Mouse (Mus musculus): ENCODE measurements at regions not wholly inside any gene's neighbourhood (a gene's known extent, or its start where the extent isn't known, plus 50 kb on each side); places are given as distances from the start of the nearest gene placed in this dataset.

GRCm38 (mm10) chr15:10832331-10832730 lies 117.9 kb upstream of the Rai14 start:
- 39% methylated on average over 1 of the region's 1 CpGs for WGBS
- Histone ChIP-seq H3K36me3 (ENCODE audit: insufficient read depth, low read length) (no peaks in the 10 kb centered on the region), H3K4me2 (replicated peaks; ENCODE audit: low read depth, low read length) (no peak overlapping the region), H3K27ac (ENCODE audit: low read length) (no peak overlapping the region), H3K9ac (replicated peaks; ENCODE audit: low read depth) (no peak overlapping the region), H3K9me3 (ENCODE audit: low read length) (no peaks in the 10 kb centered on the region), H3K27me3 (replicated peaks; ENCODE audit: insufficient read depth, low read length) (no peaks in the 10 kb centered on the region), H3K4me3 (ENCODE audit: low read depth, low read length) (no peak overlapping the region), H3K4me1 (ENCODE audit: insufficient read depth, low read depth, low read length) (peaks cover 4% of the 10 kb centered on the region; the same call in 1 of the 2 replicates)
- TF ChIP-seq CTCF (IDR thresholded peaks at IDR 0.05), result no peak
- ATAC-seq, result no peak
- DNase-seq (ENCODE audit: low spot score), result no peak

- Histone ChIP-seq H3K4me1 (ENCODE audit: insufficient read depth, low read depth, low read length) (peaks cover 4% of the 10 kb centered on the region; the same call in 1 of the 2 replicates), H3K36me3 (ENCODE audit: insufficient read depth, low read length) (no peaks in the 10 kb centered on the region), H3K27ac (ENCODE audit: low read length) (no peak overlapping the region), H3K9me3 (ENCODE audit: low read length) (no peaks in the 10 kb centered on the region), H3K4me3 (ENCODE audit: low read depth, low read length) (no peak overlapping the region), H3K4me2 (replicated peaks; ENCODE audit: low read depth, low read length) (no peak overlapping the region), H3K27me3 (replicated peaks; ENCODE audit: insufficient read depth, low read length) (no peaks in the 10 kb centered on the region), H3K9ac (replicated peaks; ENCODE audit: low read depth) (no peak overlapping the region)
- ATAC-seq (no peak), DNase-seq (ENCODE audit: low spot score) (peak; percentile 13)
- TF ChIP-seq CTCF (IDR thresholded peaks at IDR 0.05), result no peak
- no peak for TF ChIP-seq EP300 (IDR thresholded peaks at IDR 0.05)
- 54% methylated on average over 7 of the region's 7 CpGs for WGBS
Measured at GRCm38 (mm10) chr15:10833866-10834571, 118.1 kb upstream of the C1qtnf3 start.

GRCm38 (mm10) chr15:10838584-10839288 lies 113.4 kb upstream of the C1qtnf3 start:
- Histone ChIP-seq H3K9ac (replicated peaks; ENCODE audit: low read depth) (no peak overlapping the region), H3K27ac (ENCODE audit: low read length) (no peak overlapping the region), H3K4me3 (ENCODE audit: low read depth, low read length) (no peak overlapping the region), H3K27me3 (replicated peaks; ENCODE audit: insufficient read depth, low read length) (no peaks in the 10 kb centered on the region), H3K36me3 (ENCODE audit: insufficient read depth, low read length) (no peaks in the 10 kb centered on the region), H3K4me1 (ENCODE audit: insufficient read depth, low read depth, low read length) (no peaks in the 10 kb centered on the region), H3K9me3 (ENCODE audit: low read length) (no peaks in the 10 kb centered on the region), H3K4me2 (replicated peaks; ENCODE audit: low read depth, low read length) (no peak overlapping the region)
- ATAC-seq, result no peak
- no peak for TF ChIP-seq CTCF (IDR thresholded peaks at IDR 0.05)
- TF ChIP-seq EP300 (IDR thresholded peaks at IDR 0.05), result no peak
- 85% methylated on average over 1 of the region's 1 CpGs for WGBS
- no peak for DNase-seq (ENCODE audit: low spot score)

- Histone ChIP-seq H3K4me3 (ENCODE audit: low read depth, low read length) (no peak overlapping the region), H3K9ac (replicated peaks; ENCODE audit: low read depth) (no peak overlapping the region), H3K36me3 (ENCODE audit: insufficient read depth, low read length) (no peaks in the 10 kb centered on the region), H3K9me3 (ENCODE audit: low read length) (no peaks in the 10 kb centered on the region), H3K4me2 (replicated peaks; ENCODE audit: low read depth, low read length) (no peak overlapping the region), H3K27me3 (replicated peaks; ENCODE audit: insufficient read depth, low read length) (no peaks in the 10 kb centered on the region), H3K4me1 (ENCODE audit: insufficient read depth, low read depth, low read length) (no peaks in the 10 kb centered on the region), H3K27ac (ENCODE audit: low read length) (no peak overlapping the region)
- TF ChIP-seq CTCF (IDR thresholded peaks at IDR 0.05) (no peak), EP300 (IDR thresholded peaks at IDR 0.05) (no peak)
- DNase-seq (ENCODE audit: low spot score), result peak; percentile 32
- WGBS, result 56% methylated on average over 4 of the region's 4 CpGs
- peak; percentile 56 for ATAC-seq
Measured at GRCm38 (mm10) chr15:10840621-10841034, 111.5 kb upstream of the C1qtnf3 start.

GRCm38 (mm10) chr15:10843060-10843695 lies 109.0 kb upstream of the C1qtnf3 start:
- DNase-seq (ENCODE audit: low spot score) (no peak), ATAC-seq (no peak)
- no peaks in the 10 kb centered on the region for H3K9me3 ChIP-seq (ENCODE audit: low read length)
- TF ChIP-seq EP300 (IDR thresholded peaks at IDR 0.05), result no peak
- no peak for TF ChIP-seq CTCF (IDR thresholded peaks at IDR 0.05)
- no peak overlapping the region for H3K4me3 ChIP-seq (ENCODE audit: low read depth, low read length)
- H3K27ac ChIP-seq (ENCODE audit: low read length), result no peak overlapping the region
- no peak overlapping the region for H3K9ac ChIP-seq (replicated peaks; ENCODE audit: low read depth)
- no peak overlapping the region for H3K4me2 ChIP-seq (replicated peaks; ENCODE audit: low read depth, low read length)
- no peaks in the 10 kb centered on the region for H3K36me3 ChIP-seq (ENCODE audit: insufficient read depth, low read length)
- H3K27me3 ChIP-seq (replicated peaks; ENCODE audit: insufficient read depth, low read length), result no peaks in the 10 kb centered on the region
- H3K4me1 ChIP-seq (ENCODE audit: insufficient read depth, low read depth, low read length), result no peaks in the 10 kb centered on the region
- 20% methylated on average over 3 of the region's 3 CpGs for WGBS

GRCm38 (mm10) chr15:10846722-10847121 lies 105.4 kb upstream of the C1qtnf3 start:
- 89% methylated on average over 4 of the region's 4 CpGs for WGBS
- ATAC-seq, result no peak

More at GRCm38 (mm10) chr15:10846722-10847121, 105.4 kb upstream of the C1qtnf3 start:
- no peak for TF ChIP-seq CTCF (IDR thresholded peaks at IDR 0.05)
- TF ChIP-seq EP300 (IDR thresholded peaks at IDR 0.05), result no peak
- no peaks in the 10 kb centered on the region for H3K4me1 ChIP-seq (ENCODE audit: insufficient read depth, low read depth, low read length)
- no peak overlapping the region for H3K4me3 ChIP-seq (ENCODE audit: low read depth, low read length)
- H3K9me3 ChIP-seq (ENCODE audit: low read length), result no peaks in the 10 kb centered on the region
- H3K36me3 ChIP-seq (ENCODE audit: insufficient read depth, low read length), result no peaks in the 10 kb centered on the region
- no peak overlapping the region for H3K9ac ChIP-seq (replicated peaks; ENCODE audit: low read depth)
- no peaks in the 10 kb centered on the region for H3K27me3 ChIP-seq (replicated peaks; ENCODE audit: insufficient read depth, low read length)
- H3K27ac ChIP-seq (ENCODE audit: low read length), result no peak overlapping the region
- no peak for DNase-seq (ENCODE audit: low spot score)
- no peak overlapping the region for H3K4me2 ChIP-seq (replicated peaks; ENCODE audit: low read depth, low read length)

Measured in lung, postnatal 0 days (tissue).